Mouse (Mus musculus) right cerebral cortex, postnatal 36 days (tissue): ENCODE measurements around the gene Ppfibp1.
A peak's percentile ranks its signal among the peaks of the same experiment; 100 is the strongest.

Source experiments
- DNase-seq, 2 experiments: peaks; one replicate each; pipeline ENCODE4 v3.0.0; 2022; ENCODE audit warnings: low spot score in 2 of 2, mixed read lengths in 1 of 2

Gene Ppfibp1

DNA sequence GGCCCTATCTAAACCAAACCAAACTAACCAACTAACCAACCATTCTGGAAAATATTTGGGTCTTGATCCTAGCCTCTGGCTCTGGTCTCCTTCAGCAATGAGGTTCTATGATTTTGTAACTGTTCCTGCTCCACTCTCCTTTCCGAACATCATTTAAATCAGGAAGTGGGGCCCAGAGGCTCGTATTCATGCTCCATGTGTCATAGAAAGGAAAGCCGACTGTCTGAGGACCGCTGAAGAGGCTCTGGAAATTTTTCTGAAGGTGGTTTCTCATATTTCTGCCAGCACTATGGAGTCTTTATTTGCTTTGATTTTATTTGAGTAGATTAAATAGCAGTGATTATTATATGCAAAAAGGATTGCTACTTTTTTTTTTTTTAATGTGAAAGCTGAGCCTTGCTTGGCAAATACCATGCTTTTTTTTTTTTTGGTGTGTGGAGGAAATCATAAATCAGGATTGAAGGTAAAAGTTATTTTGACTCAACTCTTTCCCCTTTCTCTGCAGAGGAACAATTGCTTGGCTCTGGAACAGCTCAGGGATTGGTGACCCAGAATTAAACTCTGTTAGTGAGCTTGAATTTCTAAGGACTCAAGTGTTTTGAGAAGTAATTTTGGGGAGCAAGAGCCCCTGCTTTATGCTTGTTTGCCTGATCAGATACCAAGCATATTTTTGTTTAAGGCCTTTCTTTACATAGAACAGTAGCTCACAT lies 25.4 kb downstream of the Ppfibp1 start:
- no peak for DNase-seq

DNA sequence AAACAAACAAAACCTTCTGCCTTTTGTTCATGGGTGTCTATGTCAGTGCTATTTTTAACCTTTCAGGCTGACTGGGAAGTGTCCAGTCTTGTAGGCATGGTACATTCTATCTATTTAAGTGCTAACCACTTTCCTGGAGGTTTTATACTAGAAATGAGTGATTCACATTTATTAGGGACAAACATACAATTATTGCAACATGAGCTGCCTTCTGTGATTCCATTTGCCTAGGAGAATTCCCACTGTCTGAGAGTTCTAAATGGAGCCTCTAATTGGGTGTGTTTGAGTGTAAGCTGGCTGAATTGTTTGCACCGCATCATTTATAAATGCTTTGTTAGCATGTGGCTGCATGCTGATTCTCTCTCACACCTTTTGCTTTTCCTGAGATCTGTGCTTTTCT lies 27.5 kb downstream of the Ppfibp1 start:
- DNase-seq, result no peak

- DNase-seq, result no peak
Measured at GRCm38 (mm10) chr6:146917396-146917795, 29.1 kb downstream of the Ppfibp1 start.

DNA sequence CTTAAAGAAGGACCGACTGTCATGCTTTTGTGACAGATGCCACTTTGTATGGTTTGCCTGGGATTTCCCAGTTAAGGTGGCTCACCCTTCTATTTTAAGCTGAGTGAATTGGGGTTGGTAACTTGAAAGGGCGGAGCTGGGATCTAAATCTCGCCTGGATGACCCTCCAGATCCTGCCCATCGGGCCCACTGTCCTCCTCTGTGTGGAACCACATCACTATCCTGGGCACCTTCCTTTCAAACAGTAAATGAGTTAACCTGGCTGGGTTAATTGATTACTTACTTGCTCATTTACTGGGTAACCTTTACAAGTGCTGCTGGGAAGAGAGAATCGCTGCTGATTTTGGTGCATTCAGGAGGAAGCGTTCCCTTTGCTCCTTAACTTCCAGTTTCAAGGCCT lies 30.1 kb downstream of the Ppfibp1 start:
- DNase-seq, result no peak

DNA sequence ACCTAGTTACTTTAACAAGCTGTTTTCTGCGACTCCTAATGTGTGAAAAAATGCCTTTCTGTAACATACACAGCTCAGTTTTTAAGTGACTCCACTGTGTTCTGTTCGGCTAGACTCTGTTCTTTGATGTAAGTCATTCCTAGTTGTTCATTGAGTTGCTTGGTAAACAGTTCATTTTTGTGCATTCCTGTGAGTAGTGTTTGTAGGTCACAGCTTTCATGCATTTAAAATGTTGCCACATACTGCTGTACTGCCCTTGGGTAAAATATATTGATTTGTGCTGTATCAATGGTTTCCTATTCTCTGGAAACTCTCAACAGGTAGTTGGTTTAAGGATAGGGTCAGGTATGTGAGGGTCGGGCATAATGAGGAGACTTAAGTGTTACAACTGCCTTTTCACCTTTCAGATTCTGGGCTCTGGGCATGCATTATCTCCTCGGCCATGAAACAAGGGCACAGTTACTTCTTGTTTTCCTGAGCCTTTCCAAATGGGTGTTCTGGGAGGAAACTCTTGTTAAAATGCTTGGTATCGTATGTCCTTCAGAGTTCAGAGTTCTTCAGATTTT lies 38.2 kb downstream of the Ppfibp1 start:
- no peak for DNase-seq

GRCm38 (mm10) chr6:146928108-146928507 lies 39.8 kb downstream of the Ppfibp1 start:
- no peak for DNase-seq

DNA sequence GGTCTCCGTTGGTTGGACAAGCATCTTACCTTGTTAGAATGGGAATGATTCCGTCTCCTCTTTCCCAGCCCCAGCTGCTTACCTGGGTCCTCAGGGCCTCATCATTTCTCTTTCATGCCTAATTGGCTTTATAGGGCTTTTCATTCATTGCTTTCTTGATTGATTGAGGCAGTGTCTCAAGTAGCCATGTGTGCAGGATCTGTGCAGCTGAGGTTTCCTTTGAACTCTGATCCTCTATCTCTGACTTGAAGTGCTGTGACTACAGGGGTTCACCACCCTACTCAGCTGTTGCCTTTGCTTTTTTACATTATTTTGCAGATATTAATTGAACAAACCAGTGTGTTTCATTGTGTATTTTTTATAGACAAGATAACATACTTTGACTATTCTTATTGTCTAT lies 40.7 kb downstream of the Ppfibp1 start:
- no peak for DNase-seq

DNA sequence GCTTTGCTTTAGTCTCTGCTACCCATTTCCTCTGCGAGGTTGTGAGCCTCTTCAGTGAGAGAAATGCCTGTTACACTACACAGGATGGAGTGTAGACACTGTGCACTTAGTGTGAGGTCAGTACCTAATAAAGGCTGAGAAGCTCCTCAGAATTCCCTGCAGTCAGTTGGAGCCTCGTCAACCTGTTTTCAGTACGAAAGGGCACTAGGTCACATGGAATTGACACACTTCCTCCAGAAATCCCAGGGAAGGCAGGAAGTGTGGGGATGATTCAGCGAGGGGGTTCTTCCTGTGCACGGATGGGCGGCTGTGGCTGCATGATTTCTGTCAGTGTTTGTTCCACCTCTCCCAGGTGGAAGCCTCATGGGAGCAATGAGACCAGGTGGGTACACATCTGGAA lies 44.8 kb downstream of the Ppfibp1 start:
- DNase-seq, result no peak

GRCm38 (mm10) chr6:146935957-146936356 lies 47.7 kb downstream of the Ppfibp1 start:
- DNase-seq, result no peak

DNA sequence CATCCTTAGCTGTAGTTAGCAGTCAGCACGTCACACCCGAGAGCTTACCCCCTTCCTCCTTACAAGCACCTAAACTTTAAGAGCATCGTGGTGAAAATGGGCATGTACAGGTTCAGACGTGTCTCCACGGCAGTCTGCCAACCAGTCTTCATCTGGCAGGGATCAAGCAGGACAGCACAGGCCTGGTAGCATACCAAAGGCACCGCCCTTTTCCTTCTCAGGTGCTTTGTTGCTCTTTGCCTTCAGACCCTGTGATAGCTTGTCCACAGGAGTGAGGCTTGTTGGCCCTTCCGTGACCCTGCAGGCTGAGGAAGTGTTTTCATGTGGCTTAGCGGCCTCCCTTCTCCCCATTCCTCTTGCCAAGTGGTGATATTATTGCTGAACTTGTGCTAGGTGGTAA lies 50.7 kb downstream of the Ppfibp1 start:
- no peak for DNase-seq

DNA sequence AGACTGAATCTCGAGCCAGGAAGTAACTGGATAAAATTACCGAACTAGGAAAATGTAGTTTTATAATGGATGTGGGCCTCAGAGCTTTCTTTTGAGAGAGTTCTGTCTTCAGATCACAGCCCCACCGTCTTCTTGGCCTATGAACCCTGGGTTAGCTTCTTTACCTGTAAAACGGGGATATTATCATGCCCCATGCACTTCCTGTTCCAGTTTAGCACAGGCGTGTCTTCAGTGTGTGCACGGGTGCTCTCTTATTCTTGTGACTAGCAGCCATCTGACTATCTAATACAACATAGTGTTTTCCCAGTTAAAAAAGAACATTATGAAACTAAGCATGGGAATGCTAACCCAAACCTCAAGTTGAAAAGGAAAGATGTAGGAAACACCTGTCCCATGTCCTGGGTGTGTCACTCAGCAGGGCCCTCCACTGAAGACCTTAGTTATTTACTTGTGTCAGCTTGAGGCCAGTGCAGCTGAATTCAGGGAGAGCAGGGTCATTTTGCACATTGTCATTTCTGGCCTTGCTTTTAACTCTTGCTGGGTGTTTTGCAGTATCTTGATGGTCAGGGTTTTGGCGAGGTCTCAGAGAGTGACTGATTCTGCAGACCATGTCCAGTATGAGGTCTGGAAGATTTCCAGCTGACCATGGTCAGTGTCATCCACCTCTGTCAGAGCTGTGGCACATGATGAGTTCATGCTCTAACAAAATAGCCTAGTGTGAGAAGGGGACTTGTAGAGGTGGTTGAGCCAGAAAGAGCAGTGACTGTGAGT lies 53.4 kb downstream of the Ppfibp1 start:
- no peak for DNase-seq

DNA sequence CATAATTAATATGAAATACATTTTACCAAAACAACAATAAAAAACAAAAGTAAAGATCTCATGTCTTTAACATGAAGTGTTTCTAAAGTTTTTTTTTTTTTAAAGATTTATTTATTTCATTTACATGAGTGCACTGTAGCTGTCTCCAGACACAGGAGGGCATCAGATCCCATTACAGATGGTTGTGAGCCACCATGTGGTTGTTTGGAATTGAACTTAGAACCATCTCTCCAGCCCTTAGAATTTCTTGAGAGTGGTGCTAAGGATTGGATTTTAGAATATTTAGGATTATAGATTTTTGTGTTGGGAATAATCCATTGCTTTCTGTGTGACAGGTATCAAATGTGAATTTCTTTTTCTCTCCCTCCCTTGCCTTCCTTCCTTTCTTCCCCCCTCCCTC lies 55.7 kb downstream of the Ppfibp1 start:
- no peak for DNase-seq

DNA sequence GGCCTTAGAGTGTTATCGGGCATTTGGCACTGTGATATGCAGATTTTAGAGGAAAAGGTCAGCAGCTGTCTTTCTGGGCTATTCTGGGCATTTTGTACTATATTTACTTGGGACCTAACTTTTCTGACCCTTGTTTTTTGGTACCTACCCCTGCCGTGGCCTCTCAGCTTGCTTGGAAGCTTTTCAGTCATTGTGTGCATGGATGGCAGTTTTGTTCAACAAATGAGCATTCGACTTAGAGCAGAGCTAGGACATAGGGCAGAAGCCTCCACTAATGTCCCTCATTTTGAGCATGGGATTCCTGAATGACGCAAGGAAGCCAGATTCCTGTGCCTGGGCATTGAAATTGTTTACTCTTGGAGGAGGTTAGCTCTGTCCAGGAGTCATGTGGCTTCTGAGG lies 56.5 kb downstream of the Ppfibp1 start:
- DNase-seq, result no peak

DNA sequence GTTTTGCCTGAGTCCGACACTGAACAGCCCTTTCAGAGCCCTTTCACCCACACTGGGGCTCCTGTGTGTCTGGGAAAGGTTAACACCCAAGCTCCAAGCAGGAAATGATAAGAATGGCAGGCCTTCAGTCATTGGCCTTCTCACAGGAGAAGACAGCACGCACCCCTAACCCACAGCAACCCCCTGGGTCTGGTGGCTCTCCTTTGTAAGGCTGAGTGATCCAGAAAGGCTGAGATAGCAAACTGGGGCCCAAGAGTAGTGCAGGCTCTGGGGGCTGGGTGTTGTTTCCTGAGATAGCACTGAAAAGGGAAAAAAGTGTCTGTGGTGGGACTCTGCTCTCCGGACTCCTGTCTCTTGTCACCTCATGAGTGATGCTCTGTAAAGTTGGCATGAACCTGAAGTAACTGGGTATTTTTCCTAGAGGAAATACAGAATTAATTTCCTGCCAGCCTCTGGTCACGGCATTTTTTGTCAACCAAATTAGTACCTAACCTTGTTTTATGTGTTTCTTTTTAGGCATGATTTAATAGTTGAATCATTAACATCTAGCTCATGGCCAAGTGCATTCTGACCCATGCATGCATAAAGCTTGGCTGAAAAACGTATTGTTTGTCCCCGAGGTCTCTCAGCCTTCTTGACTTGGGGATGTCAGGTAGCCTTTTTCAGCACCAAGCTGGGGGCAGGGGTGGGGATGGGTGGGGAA lies 58.2 kb downstream of the Ppfibp1 start:
- DNase-seq, result no peak

DNA sequence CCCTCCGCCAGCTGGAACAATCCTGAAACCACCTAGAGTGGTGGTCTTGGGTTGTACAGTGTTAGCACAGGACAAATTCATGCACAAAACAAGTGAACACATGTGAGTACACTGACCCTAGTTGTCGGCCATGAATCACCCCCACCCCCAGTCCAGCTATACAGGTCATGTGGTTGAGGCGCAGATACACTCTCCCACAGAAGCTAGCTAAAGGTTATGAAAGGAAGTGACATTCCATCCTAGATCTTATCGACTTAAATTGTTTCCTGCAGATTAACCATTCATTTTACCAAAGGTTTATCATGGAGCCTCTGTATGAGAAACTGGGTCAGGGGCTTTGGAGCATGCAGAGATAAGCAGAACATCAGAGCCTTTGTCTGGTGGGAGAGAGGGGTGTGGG lies 58.9 kb downstream of the Ppfibp1 start:
- DNase-seq, result no peak

GRCm38 (mm10) chr6:146949682-146950453 lies 61.6 kb downstream of the Ppfibp1 start:
- DNase-seq, result no peak

DNA sequence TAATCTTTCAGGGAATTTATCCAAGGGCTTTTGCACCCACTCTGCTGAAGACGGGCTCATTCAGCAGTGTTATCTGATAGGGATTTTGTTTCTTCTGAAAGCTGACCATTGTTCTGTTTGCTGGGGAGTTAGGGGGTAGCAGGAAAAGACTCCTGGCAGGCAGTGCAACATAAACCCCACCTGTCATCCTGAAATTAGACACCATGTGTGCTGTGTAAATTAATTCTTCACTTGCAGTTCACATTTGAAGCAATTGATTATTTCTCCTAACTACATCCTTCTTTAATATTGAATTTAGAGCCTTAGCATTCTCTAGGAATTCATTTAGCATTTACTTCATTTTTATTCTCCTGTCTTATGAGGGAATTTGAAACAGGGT lies 62.2 kb downstream of the Ppfibp1 start:
- no peak for DNase-seq

DNA sequence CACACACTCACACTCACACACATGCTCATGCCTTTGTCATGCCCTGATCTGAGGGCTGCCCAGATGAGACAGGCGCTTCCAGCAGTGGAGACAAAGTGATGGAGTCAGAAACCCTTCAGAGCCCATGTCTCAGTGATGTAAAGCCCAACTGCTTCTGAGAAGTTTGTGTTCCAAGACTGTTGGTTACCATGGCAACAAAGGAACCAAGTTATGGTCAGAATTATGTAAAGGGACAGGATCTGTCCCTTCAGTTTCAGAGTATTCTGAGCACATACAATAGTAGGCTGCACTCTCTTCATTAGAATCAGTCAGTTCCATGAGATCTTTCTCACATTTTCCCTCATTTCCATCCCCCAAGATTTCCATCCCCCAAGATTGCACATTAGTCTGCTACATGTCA lies 66.0 kb downstream of the Ppfibp1 start, which contains the start of gene 1700034J05Rik:
TSS of gene 1700034J05Rik (minus strand) at position 165 of the 400 bp plus-strand sequence.
- DNase-seq, result peak in 1 of 2 experiments; percentile 15

GRCm38 (mm10) chr6:146955475-146955874 lies 67.2 kb downstream of the Ppfibp1 start:
- no peak for DNase-seq

DNA sequence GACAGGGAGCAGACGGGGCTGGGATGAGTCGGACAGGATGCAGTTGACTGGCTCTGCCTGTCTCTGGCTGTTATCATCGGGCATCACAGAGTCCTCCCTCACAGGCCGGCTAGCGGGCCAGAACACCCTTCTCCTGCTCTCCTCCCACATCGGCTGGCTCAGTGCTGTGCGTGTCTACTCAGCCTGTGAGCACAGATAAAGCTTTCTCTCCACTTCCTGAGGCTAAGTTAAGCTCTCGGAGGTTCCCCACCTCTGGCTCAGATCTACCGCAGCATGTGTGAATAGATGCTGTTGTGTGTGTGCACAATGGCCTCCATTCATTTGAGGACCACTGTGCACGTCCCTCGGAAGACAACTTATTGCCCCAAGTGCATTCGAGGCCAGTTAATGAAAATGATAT lies 67.6 kb downstream of the Ppfibp1 start:
- DNase-seq, result peak; percentile 61 to 62

DNA sequence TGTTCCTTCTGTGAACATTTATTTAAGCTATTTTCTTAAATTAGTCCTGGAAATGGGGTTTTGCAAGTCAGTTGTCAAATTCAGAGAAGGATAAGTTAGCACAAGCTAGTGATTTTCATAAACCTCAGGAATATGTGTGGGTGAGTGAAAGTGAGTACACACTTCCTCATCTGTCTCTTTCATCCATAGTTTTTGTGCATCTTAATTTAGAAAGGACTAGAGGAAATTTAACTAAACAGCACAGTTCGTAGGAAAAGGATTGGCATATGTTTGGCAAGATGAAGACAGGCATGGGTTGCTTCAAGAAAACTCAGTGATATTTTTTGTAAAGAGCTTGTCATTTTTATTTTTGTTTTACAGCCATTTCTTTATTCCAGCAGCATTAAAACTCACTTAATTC lies 68.7 kb downstream of the Ppfibp1 start:
- DNase-seq, result no peak

GRCm38 (mm10) chr6:146958694-146959093 lies 70.4 kb downstream of the Ppfibp1 start:
- no peak for DNase-seq
